Mouse (Mus musculus) heart, embryonic 11.5 days (tissue): ENCODE measurements around the gene Ip6k1. TPM values are rescaled to one million over a fixed set of nuclear protein-coding genes. Genes with fewer than 3 reads are reported as not detected.
A peak's percentile ranks its signal among the peaks of the same experiment; 100 is the strongest.
"Not testable (repeated sequence)": the region's sequence is repeated elsewhere in the genome, so short reads cannot be mapped to it uniquely, and the experiment has no call there.

Experiments
- ATAC-seq: fragments of 200-750 bp; cut with Nextera tagmentation; replicated peaks from 2 replicates; pipeline ENCODE4 v1.8.0; 2017; ENCODE audit warnings: moderate library complexity; ENCODE audit not compliant: insufficient number of reproducible peaks, low FRiP score, low TSS enrichment
- H3K27ac ChIP-seq: fragments of 300-500 bp; sonication (generic); 2 replicates; pipeline ENCODE4 v1.5.1; 2014; ENCODE audit warnings: mild to moderate bottlenecking, low read depth, low read length
- H3K27me3 ChIP-seq: fragments of 300-500 bp; sonication (generic); 2 replicates; pipeline ENCODE4 v1.6.1; 2014; ENCODE audit warnings: mild to moderate bottlenecking, low read length, mixed read lengths; ENCODE audit not compliant: control insufficient read depth, insufficient read depth
- H3K36me3 ChIP-seq: fragments of 300-500 bp; sonication (generic); 2 replicates; pipeline ENCODE4 v1.6.1; 2014; ENCODE audit warnings: mild to moderate bottlenecking, low read length, moderate library complexity, mixed read lengths; ENCODE audit not compliant: control insufficient read depth, insufficient read depth
- H3K4me1 ChIP-seq: fragments of 300-500 bp; sonication (generic); 2 replicates; pipeline ENCODE4 v1.6.1; 2014; ENCODE audit warnings: low read length; ENCODE audit not compliant: control insufficient read depth, insufficient read depth
- H3K4me2 ChIP-seq: fragments of 300-500 bp; sonication (generic); 2 replicates; pipeline ENCODE4 v1.6.1; 2014; ENCODE audit warnings: mild to moderate bottlenecking, moderate library complexity
- H3K4me3 ChIP-seq: fragments of 300-500 bp; sonication (generic); 2 replicates; pipeline ENCODE4 v1.5.1; 2014; ENCODE audit warnings: low read depth, low read length
- H3K9ac ChIP-seq: fragments of 300-500 bp; sonication (generic); 2 replicates; pipeline ENCODE4 v1.6.1; 2014; ENCODE audit warnings: mild to moderate bottlenecking, low read depth, low read length, moderate library complexity
- H3K9me3 ChIP-seq: fragments of 300-500 bp; sonication (generic); replicated peaks from 2 replicates; pipeline ENCODE4 v1.6.1; 2016; ENCODE audit warnings: low read length; ENCODE audit not compliant: control insufficient read depth
- WGBS: fragments of 180-500 bp; shearing (Covaris S2); extraction: QIAGEN DNeasy Blood & Tissue Kit; methylation state at CpG from one replicate; pipeline ENCODE4 v1.1.7; 2014; ENCODE audit not compliant: insufficient replicate concordance; 5-methylcytosine and 5-hydroxymethylcytosine counted together
- polyA plus RNA-seq: library from polyadenylated mRNA; unstranded; fragments of >200 nt; fragmentation: Nextera tagmentation; extraction: Ambion mirVana; gene quantifications from 2 replicates; pipeline ENCODE4 v1.2.1, GENCODE M21; 2014

Gene Ip6k1
- polyA plus RNA-seq, 1 experiment from 2014 or later, result 17.0 TPM

DNA sequence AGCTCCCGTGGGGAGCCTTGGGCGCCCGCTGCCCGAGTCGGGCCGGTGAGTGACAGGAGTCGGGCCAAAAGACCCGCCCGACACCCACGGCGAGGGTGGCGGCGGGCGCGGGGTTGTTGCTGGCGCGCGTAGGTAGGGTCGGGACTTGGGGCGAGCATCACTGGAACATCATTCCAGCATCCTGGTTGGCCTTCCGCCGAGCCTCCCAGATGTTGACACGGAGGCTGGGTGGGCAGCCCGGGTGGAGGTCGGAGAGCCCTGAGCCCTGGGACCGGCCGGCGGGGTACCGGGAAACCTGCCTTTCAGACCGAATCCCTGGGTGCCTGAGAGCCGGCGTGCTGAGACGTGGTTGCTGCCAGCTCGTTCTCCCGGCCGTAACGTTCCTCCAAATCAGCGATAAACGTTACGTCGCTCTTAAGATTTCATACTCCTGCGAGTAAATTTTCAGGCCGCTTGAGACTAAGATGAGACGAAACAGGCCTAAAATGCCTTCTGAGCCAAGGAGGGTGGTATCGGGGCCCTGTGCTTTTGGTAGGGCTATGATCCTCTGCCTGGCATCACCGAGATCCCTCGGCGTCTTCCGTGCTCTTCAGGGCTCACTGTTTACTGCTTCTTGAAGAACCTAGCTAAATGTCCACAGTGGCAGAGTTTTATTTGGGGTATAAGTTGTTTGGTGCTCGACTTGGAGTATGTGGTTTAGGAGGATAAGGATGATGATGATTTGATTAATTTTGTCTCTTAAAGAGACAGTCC, 653 bp downstream of the Ip6k1 start:
- WGBS, result under 1% methylated on average over 50 of the region's 50 CpGs
- Histone ChIP-seq H3K4me2 (peak overlapping the region; percentile 77), H3K4me3 (peak overlapping the region; percentile 98), H3K4me1 (peaks cover 21% of the 10 kb centered on the region), H3K36me3 (no peaks in the 10 kb centered on the region), H3K27ac (peak overlapping the region; percentile 93), H3K9ac (peak overlapping the region; percentile 97), H3K27me3 (no peaks in the 10 kb centered on the region), H3K9me3 (no peaks in the 10 kb centered on the region)
- ATAC-seq, result peak; percentile 32

DNA sequence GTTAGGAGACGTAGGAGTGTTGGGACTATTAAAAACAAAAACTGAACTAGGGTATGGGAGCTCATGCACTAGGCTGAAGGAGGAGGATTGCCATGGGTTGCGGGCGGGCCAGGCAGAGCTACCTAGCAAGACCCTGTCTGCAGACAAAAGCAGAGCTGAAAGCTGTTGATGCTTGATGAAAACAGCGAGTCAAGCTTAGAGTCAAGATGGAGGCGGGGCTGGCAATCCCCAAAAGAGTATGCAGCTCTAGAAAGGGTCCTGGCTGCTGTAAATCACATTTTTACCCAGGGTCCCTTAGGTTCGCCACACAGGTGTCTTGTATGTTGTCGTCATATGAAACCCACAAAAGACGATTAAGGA, 1.2 kb downstream of the Ip6k1 start:
- no peaks in the 10 kb centered on the region for H3K9me3 ChIP-seq
- peak overlapping the region; percentile 77 for H3K4me2 ChIP-seq
- peak overlapping the region; percentile 98 for H3K4me3 ChIP-seq
- no peaks in the 10 kb centered on the region; the same call in 1 of the 2 replicates for H3K36me3 ChIP-seq
- no peak for ATAC-seq
- 33% methylated on average over 8 of the region's 8 CpGs for WGBS
- H3K9ac ChIP-seq, result peak overlapping the region; percentile 97
- no peak overlapping the region for H3K27ac ChIP-seq
- peaks cover 21% of the 10 kb centered on the region for H3K4me1 ChIP-seq
- no peaks in the 10 kb centered on the region for H3K27me3 ChIP-seq

DNA sequence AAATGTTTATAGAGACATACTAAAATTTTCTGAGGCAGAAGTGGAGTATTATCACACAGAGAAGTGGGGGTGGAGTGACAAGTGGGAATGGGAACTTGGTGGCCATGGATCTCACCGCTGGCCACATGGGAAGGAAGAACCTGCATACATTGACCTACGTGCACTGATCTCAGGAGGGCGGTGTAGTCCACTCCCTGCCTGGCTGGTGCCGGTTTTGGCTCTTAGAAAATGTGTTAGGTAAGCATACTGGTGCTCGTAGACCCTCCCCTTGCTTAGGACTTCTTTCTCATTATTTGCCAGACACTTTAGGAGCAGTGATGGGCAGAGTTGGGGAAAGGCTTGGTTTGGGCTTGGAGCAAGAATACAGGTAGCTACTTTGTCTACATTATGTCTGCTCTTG, 5.7 kb downstream of the Ip6k1 start:
- ATAC-seq, result no peak
- H3K27ac ChIP-seq, result no peak overlapping the region
- H3K9ac ChIP-seq, result no peak overlapping the region
- no peaks in the 10 kb centered on the region for H3K27me3 ChIP-seq
- no peak overlapping the region for H3K4me2 ChIP-seq
- peaks cover 7% of the 10 kb centered on the region for H3K36me3 ChIP-seq
- H3K9me3 ChIP-seq, result no peaks in the 10 kb centered on the region
- H3K4me3 ChIP-seq, result no peak overlapping the region
- WGBS, result 88% methylated on average over 5 of the region's 5 CpGs
- H3K4me1 ChIP-seq, result peaks cover 18% of the 10 kb centered on the region

DNA sequence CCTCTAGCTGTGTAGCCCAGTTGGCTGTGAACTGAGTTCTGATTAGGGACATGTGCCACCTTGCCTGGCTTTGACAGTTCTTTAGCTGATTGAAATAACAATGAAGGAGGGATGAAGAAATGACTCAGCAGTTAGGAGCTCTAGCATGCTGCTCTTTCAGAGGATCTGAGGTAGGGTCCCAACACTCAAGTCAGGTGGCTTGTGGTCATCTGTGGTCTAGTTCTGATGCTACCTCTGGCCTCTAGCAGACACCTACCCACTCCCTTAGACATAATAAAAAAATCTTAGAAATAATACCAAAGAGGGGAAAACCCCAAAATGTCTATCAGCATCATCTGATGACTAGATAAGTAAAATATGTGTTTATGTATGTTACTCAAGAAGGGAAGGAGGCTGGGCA, 8.1 kb downstream of the Ip6k1 start:
- peaks cover under 1% of the 10 kb centered on the region; the same call in 1 of the 2 replicates for H3K4me1 ChIP-seq
- H3K4me3 ChIP-seq, result no peak overlapping the region
- no peak overlapping the region for H3K4me2 ChIP-seq
- no peaks in the 10 kb centered on the region for H3K9me3 ChIP-seq
- no peak for ATAC-seq
- H3K36me3 ChIP-seq, result peaks cover 7% of the 10 kb centered on the region
- no peak overlapping the region for H3K27ac ChIP-seq
- H3K9ac ChIP-seq, result no peak overlapping the region
- no peaks in the 10 kb centered on the region for H3K27me3 ChIP-seq

DNA sequence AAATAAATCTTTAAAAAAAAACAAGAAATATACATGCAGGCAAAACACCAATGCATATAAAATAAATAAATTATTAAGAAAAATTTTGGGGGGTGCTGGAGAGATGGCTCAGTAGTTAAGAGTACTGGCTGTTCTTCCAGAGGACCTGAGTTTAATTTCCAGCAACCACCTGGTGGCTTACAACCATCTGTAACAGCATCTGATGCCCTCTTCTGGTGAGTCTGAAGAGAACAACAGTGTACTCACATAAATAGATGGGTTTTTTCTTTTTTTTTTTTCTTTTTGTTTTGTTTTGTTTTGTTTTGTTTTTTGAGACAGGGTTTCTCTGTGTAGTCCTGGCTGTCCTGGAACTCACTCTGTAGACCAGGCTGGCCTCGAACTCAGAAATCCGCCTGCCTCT, 11.3 kb downstream of the Ip6k1 start:
- H3K4me1 ChIP-seq, H3K4me2 ChIP-seq, H3K4me3 ChIP-seq, H3K36me3 ChIP-seq, ATAC-seq, H3K27ac ChIP-seq, H3K9ac ChIP-seq, H3K9me3 ChIP-seq, H3K27me3 ChIP-seq: not testable (repeated sequence)
- WGBS, result 98% methylated on average over 2 of the region's 2 CpGs

DNA sequence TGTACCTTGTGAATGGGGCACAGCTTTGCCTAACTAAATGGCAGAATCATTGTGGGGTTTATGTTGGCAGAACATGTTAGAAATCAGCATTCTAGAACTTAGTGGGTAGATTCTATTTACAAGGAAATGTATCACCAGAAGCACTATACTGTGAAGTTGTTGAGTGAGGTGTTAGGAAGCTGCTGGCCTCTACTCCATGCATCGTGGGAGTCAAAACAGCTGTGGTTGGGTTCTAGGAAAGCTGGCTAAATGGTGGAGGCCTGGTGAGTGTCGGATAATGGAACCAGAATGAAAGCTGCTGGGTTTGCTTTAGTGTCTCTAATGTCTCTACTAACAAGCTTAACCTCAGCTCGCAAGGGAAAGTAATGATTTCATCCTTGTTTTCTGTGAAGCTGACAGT, 14.8 kb downstream of the Ip6k1 start:
- Histone ChIP-seq H3K4me2 (no peak overlapping the region), H3K9ac (no peak overlapping the region), H3K4me3 (no peak overlapping the region), H3K36me3 (peaks cover 10% of the 10 kb centered on the region; the same call in 1 of the 2 replicates), H3K4me1 (peaks cover 6% of the 10 kb centered on the region), H3K27ac (no peak overlapping the region), H3K9me3 (no peaks in the 10 kb centered on the region), H3K27me3 (no peaks in the 10 kb centered on the region)
- no peak for ATAC-seq
- 84% methylated on average over 3 of the region's 3 CpGs for WGBS

DNA sequence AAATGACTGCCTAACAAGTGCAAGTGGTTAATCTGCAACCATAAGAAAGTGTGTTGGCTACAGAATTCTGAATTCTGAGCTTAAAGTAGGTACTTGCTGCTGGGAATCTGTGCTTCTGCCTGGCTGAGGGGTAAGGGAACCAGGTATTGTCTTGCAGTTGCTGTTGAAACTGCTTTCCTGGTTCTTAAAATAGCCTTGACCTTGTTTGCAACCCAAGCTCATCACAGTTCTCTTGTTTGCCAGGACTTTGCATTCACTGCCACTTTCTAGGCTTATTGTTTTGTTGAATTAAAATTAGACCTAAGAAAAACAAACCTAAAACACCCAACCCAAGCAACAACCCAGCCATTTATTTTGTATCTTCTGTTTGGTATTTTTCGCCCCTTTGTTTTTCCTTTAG, 18.4 kb downstream of the Ip6k1 start:
- H3K36me3 ChIP-seq, result peaks cover 8% of the 10 kb centered on the region
- H3K9me3 ChIP-seq, result no peaks in the 10 kb centered on the region
- H3K4me1 ChIP-seq, result peaks cover 6% of the 10 kb centered on the region
- no peak for ATAC-seq
- H3K27ac ChIP-seq, result peak overlapping the region; percentile 46; the same call in 1 of the 2 replicates
- H3K4me3 ChIP-seq, result no peak overlapping the region
- H3K4me2 ChIP-seq, result peak overlapping the region; percentile 24
- H3K27me3 ChIP-seq, result no peaks in the 10 kb centered on the region
- WGBS, result 94% methylated on average over 1 of the region's 1 CpGs
- H3K9ac ChIP-seq, result no peak overlapping the region

DNA sequence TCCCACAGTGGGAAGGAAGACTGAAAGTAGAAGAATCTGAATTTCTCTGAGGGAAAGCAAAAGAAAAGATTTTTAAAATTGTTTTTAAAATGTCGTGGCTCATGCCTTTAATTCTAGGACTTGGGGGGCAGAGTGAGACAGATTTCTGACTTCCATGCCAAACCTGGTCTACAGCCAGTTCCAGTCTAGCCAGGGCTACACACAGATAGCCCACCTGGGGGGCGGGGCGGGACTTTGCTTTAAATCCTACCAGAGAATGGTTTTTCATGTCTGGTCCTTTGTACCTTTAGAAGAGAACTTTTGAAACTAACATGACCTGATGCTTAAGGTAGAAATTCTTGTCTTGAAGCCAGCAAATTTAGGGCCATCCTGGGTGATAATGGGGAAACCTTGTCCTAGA, 20.9 kb downstream of the Ip6k1 start:
- WGBS, result 84% methylated on average over 3 of the region's 3 CpGs
- no peak for ATAC-seq
- peaks cover 6% of the 10 kb centered on the region for H3K4me1 ChIP-seq
- H3K4me3 ChIP-seq, result no peak overlapping the region
- no peak overlapping the region for H3K27ac ChIP-seq
- H3K36me3 ChIP-seq, result peaks cover 25% of the 10 kb centered on the region
- H3K4me2 ChIP-seq, result no peak overlapping the region
- no peak overlapping the region for H3K9ac ChIP-seq
- H3K27me3 ChIP-seq, result no peaks in the 10 kb centered on the region
- H3K9me3 ChIP-seq, result no peaks in the 10 kb centered on the region

DNA sequence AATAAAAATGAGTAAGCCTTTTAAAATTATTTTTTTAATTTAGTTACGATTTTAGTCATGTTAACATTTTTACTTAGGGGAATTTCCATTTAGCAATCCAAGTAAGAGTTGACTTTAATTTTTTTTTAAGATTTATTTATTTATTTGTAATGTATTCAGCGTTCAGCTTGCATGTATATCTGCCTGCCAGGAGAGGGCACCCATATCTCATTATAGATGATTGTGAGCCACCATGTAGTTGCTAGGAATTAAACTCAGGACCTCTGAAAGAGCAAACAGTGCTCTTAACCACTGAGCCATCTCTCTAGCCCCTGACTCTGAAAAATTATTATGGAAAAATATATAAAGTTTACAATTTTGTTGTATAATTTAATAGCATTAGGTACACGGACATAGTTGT, 24.3 kb downstream of the Ip6k1 start:
- 90% methylated on average over 3 of the region's 3 CpGs for WGBS
- Histone ChIP-seq H3K4me2 (no peak overlapping the region), H3K9ac (no peak overlapping the region), H3K27me3 (no peaks in the 10 kb centered on the region), H3K4me1 (no peaks in the 10 kb centered on the region; the same call in 1 of the 2 replicates), H3K9me3 (no peaks in the 10 kb centered on the region), H3K27ac (no peak overlapping the region), H3K36me3 (peaks cover 27% of the 10 kb centered on the region), H3K4me3 (no peak overlapping the region)
- ATAC-seq, result no peak
